Mouse (Mus musculus) testis, adult 2 months (tissue): ENCODE measurements around the gene Shtn1. TPM values are rescaled to one million over a fixed set of nuclear protein-coding genes. Genes with fewer than 3 reads are reported as not detected.

Source experiments
- H3K27ac ChIP-seq: fragments of 200-500 bp; 2 replicates; pipeline ENCODE4 v1.5.1; 2012; ENCODE audit warnings: low read depth, low read length; ENCODE audit not compliant: control insufficient read depth, insufficient read depth
- H3K27me3 ChIP-seq: fragments of 200-500 bp; 2 replicates; pipeline ENCODE4 v1.6.1; 2012; ENCODE audit warnings: mild to moderate bottlenecking, low read length, moderate library complexity; ENCODE audit not compliant: control insufficient read depth, insufficient read depth
- H3K36me3 ChIP-seq: fragments of 200-500 bp; 2 replicates; pipeline ENCODE4 v1.6.1; 2012; ENCODE audit warnings: mild to moderate bottlenecking, low read length; ENCODE audit not compliant: control insufficient read depth, insufficient read depth
- H3K4me1 ChIP-seq: fragments of 200-500 bp; 2 replicates; pipeline ENCODE4 v1.6.1; 2012; ENCODE audit warnings: low read length; ENCODE audit not compliant: control insufficient read depth, insufficient read depth
- H3K4me3 ChIP-seq: fragments of 200-500 bp; 2 replicates; pipeline ENCODE4 v1.5.1; 2012; ENCODE audit warnings: low read depth, mild to moderate bottlenecking, low read length, moderate library complexity, mixed read lengths; ENCODE audit not compliant: control insufficient read depth
- CTCF ChIP-seq: fragments of 200-500 bp; IDR thresholded peaks from 2 replicates; pipeline ENCODE4 v1.5.1; 2012; ENCODE audit warnings: low read depth, mild to moderate bottlenecking, inconsistent platforms, low read length, moderate library complexity; ENCODE audit not compliant: control insufficient read depth, insufficient read depth, insufficient replicate concordance
- POLR2A ChIP-seq: fragments of 200-500 bp; IDR thresholded peaks from 2 replicates; pipeline ENCODE4 v1.6.1; 2012; ENCODE audit warnings: low read depth, mild to moderate bottlenecking, inconsistent platforms, low read length, moderate library complexity; ENCODE audit not compliant: control insufficient read depth
- polyA plus RNA-seq: library from polyadenylated mRNA; depleted of rRNA; stranded (reverse); fragments of >200 nt; gene quantifications from 2 replicates; pipeline ENCODE4 v1.2.3, GENCODE M21; 2012

Shtn1 gene
- polyA plus RNA-seq, 1 experiment, result 3.9 TPM

DNA sequence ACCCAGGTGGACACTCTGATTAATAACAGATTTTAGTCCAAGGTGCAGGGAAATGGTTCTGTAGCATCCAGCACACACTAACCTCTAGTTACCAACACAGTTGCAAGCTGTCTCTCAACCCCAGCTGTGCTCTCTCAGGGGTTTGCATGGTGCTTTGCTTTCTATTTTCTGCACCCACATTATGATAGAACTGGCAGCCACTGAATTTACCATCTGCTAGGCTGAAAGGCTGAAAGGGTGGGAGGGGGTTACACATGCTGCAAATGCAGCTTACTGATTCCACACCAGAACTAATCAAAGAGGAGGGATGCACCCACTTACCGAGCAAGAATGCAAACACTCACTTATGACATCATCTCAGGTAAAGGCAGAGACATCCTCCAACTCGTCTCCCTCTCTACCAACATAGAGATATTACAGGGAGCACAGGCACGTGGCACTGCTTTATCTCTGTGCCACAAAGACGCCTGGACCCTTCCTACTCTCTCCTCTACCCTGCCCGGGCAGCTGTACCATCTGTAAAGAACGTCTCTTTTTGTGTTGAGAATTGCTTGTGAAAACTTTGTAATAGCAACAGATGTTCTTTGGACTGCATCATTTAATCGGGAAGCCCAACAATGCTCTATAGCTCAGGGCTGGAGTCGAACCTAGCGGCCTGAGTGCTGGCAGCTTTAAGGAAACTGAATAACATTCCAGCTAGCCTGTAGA lies 23.0 kb downstream of the Shtn1 start:
- Histone ChIP-seq H3K27ac (no peak overlapping the region), H3K27me3 (no peaks in the 10 kb centered on the region), H3K4me1 (no peaks in the 10 kb centered on the region), H3K36me3 (no peaks in the 10 kb centered on the region), H3K4me3 (no peak overlapping the region)
- no peak for TF ChIP-seq CTCF
- no peak for TF ChIP-seq POLR2A

GRCm38 (mm10) chr19:59052053-59052452 lies 23.8 kb downstream of the Shtn1 start:
- TF ChIP-seq POLR2A (no peak), CTCF (no peak)
- H3K4me1 ChIP-seq, result no peaks in the 10 kb centered on the region
- H3K27me3 ChIP-seq, result no peaks in the 10 kb centered on the region
- H3K27ac ChIP-seq, result no peak overlapping the region
- H3K36me3 ChIP-seq, result no peaks in the 10 kb centered on the region
- no peak overlapping the region for H3K4me3 ChIP-seq

DNA sequence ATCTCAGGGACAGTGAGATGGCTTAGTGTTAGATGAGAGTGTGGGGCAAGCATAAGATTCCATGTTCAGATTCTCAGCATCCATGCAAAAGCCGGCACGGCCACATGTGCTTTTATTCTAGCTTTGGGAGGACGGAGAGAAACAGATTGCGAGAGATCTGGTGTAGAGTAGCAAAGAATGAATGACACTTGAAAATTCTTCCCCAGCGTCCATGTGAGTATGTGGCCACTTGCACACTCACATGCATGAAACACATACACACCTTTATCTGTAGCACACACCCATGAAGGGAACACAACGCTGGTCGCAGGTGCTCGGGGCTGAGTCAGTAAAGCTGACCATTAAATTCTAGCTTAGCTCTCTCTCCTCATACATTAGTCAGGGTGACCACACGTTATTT lies 24.3 kb downstream of the Shtn1 start:
- Histone ChIP-seq H3K4me1 (no peaks in the 10 kb centered on the region), H3K36me3 (no peaks in the 10 kb centered on the region), H3K27ac (no peak overlapping the region), H3K4me3 (no peak overlapping the region), H3K27me3 (no peaks in the 10 kb centered on the region)
- TF ChIP-seq CTCF (no peak), POLR2A (no peak)

DNA sequence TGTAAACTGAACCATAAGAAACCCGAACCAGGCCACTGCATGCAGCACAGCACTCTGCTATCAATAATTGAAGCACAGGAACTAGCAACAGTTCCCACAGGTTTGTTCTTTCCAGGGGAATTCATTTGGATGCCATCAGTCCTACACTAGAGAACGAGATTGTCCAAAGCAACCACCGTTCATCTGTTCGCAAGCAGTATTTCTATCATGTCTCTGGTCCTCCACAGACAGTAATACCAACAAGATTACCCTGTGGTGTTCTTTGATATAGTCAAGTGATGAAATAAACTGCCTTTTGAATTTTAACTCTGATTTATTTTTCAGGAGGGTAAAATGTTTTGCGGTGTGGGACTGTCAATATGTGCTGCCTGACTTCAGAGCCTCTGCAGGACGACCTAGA lies 27.0 kb downstream of the Shtn1 start:
- H3K4me3 ChIP-seq, result no peak overlapping the region
- no peak overlapping the region for H3K27ac ChIP-seq
- no peaks in the 10 kb centered on the region for H3K4me1 ChIP-seq
- H3K27me3 ChIP-seq, result no peaks in the 10 kb centered on the region
- no peak for TF ChIP-seq CTCF
- TF ChIP-seq POLR2A, result no peak
- H3K36me3 ChIP-seq, result no peaks in the 10 kb centered on the region

DNA sequence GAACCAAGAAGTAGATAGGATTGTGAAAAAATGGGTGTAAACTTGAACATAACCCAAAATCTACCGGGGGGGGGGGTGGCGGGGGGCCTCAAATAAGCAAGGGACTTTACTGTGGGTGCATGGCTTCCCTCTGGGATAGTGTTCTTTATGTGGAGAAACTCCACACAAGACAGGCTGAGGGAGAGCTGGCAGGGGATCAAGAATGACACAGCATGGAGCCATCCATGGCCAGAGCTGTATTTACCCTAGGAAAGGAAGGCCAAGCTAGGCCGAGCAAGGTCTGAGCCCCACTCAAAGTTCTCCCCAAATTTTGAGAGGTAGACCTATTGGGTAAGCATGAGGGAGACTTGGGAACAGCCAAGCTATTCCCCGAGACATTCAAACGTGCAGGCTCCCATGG lies 28.4 kb downstream of the Shtn1 start:
- Histone ChIP-seq H3K4me3 (no peak overlapping the region), H3K36me3 (no peaks in the 10 kb centered on the region)
- TF ChIP-seq CTCF, result no peak
- no peak for TF ChIP-seq POLR2A

DNA sequence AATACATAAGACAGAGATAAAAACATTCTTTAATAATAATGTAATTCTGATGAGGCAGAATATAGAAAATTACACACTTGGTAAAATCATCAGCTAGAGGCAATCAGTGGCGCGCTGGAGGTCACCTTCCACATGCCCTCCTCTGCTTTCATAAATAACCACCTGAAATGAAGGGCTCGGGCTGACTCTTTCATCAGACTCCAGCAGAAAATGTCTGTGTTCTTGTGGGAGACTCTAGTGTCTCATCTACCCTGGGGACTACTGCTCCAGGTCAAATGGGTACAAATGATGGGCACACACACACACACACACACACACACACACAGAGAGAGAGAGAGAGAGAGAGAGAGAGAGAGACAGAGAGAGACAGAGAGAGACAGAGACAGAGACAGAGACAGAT lies 34.8 kb downstream of the Shtn1 start:
- no peaks in the 10 kb centered on the region for H3K4me1 ChIP-seq
- TF ChIP-seq POLR2A (no peak), CTCF (no peak)
- H3K27me3 ChIP-seq, result no peaks in the 10 kb centered on the region
- H3K4me3 ChIP-seq, result no peak overlapping the region
- H3K27ac ChIP-seq, result no peak overlapping the region
- no peaks in the 10 kb centered on the region for H3K36me3 ChIP-seq

More for the DNA sequence above, 28.4 kb downstream of the Shtn1 start:
- H3K4me1 ChIP-seq, result no peaks in the 10 kb centered on the region
- no peak overlapping the region for H3K27ac ChIP-seq
- no peaks in the 10 kb centered on the region for H3K27me3 ChIP-seq

DNA sequence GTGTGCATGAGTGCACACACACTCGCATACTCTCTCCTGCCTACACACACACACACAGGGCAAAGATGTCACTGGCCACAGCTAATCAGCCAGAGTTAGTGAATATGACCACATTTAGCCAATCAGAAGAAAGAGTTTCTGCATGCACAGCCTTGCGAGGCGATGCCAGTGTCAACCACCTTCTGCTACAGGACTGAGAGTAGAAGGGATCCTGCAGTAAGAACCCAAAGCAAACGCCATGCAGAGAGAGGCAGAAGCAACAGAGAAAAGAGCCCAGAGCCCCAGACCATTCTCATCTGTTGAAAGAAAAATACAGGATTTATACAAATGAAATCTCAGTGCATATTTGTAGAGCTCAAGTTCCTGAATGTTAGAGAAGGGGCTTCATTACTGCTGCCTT lies 37.1 kb downstream of the Shtn1 start:
- H3K27me3 ChIP-seq, result no peaks in the 10 kb centered on the region

More for the DNA sequence above, 37.1 kb downstream of the Shtn1 start:
- H3K4me3 ChIP-seq, result no peak overlapping the region
- H3K4me1 ChIP-seq, result no peaks in the 10 kb centered on the region
- TF ChIP-seq CTCF (no peak), POLR2A (no peak)
- H3K36me3 ChIP-seq, result no peaks in the 10 kb centered on the region
- H3K27ac ChIP-seq, result no peak overlapping the region
